Mouse (Mus musculus) B cell, adult 62 days (primary cell): Measurements from ENCODE around the gene Cav1. TPM values are rescaled to one million over a fixed set of nuclear protein-coding genes. Genes with fewer than 3 reads are reported as not detected.

ENCODE experiments used
- total RNA-seq: library from RNA; stranded (reverse); gene quantifications from 4 replicates; pipeline ENCODE4 v1.2.4, GENCODE M21; 2023

Gene Cav1
- 0.23 TPM in 1 of 4 replicates, not detected in the others for total RNA-seq

DNA sequence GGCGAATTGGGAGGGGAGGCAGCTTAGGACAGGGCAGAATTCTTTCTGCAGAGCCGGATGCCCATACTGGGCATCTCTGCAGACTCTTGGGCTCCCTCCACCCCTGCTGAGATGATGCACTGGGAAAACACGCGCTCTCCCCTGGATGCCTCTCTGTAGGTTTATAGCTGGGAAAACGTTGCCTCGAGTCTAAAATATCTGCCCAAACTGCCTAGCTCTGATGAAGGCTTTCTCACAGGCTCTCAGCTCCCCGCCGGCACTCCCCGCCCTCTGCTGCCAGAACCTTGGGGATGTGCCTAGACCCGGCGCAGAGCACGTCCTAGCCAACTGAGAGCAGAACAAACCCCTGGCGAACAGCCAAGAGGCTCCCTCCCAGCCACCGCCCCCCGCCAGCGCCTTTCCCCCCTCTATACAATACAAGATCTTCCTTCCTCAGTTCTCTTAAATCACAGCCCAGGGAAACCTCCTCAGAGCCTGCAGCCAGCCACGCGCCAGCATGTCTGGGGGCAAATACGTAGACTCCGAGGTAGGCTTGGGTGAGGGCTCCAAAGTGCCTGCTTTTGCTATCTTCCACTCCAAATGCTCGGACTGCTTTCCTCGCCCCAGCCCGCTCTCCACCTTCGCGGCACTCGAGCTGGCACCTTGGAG, at the start of gene Cav1:
TSS of gene Cav1 (plus strand) at position 382 of the 648 bp plus-strand sequence.

GRCm38 (mm10) chr6:17280939-17281756, 25.0 kb upstream of the Cav1 start, which contains the start of gene Cav2:
TSS of gene Cav2 (plus strand) at chr6:17281185.

Other genes starting within 250 kb of the Cav1 start
- 54.2 to 67.3 TPM (median 60.8 TPM) in 4 replicates for gene Tes, start 241.2 kb upstream of the Cav1 start, total RNA-seq
- gene Cav2, start 25.1 kb upstream of the Cav1 start, total RNA-seq, result 0.81 to 1.8 TPM (median 1.2 TPM) in 4 replicates
- 0.09 to 0.21 TPM (median 0.15 TPM) in 3 of 4 replicates, not detected in the other for gene Met, start 157.5 kb downstream of the Cav1 start, total RNA-seq